Mouse (Mus musculus) kidney, postnatal 14 days (tissue): Measurements from ENCODE around the gene Gcg.

Experiments used
- DNase-seq: peaks from one replicate; pipeline ENCODE4 v3.0.0; 2022; ENCODE audit warnings: mixed read lengths

Gene Gcg

GRCm38 (mm10) chr2:62459241-62460174 lies 23.9 kb downstream of the Gcg start:
- DNase-seq: no peak

DNA sequence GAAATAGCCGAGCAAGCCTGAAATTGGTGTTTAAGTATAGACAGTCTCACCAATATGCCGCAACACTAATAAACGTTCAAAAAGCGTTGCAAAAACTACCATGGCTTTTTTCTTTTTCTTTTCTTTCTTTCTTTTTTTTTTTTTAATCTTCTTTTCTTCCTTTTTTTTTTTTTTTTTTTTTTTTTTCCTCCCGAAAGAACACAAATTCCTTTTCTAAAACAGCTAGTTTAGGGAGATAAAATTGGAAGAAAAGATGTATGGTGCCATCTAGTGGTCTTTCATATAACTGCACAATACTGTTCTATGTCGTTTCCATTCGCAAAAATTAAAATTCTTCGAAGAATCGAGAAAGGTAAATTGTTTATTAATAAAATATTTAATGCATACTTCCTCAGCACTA lies 25.4 kb downstream of the Gcg start:
- DNase-seq: no peak

DNA sequence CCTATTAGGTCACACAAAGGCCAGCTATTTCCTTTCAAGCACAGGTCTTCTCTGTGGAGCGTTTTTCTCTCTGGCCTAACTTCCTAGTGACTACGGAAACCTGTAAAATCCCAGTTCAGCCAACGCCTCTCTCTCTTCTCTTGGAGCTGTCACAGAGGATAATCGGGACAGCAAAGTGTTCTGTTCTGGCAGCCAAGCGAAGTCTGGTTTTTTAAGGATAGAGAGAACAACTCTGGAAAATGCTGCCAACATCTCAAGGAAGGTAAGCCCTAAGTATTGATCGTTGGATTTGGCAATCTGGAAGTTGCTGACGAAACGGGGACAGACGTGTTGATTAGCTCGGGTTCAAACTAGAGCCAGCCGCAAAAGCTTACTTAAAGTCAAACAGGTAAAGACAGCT lies 28.5 kb downstream of the Gcg start:
- no peak for DNase-seq

- DNase-seq: no peak
Observed at GRCm38 (mm10) chr2:62454033-62454432, 29.4 kb downstream of the Gcg start.

GRCm38 (mm10) chr2:62450364-62450763 lies 33.1 kb downstream of the Gcg start:
- no peak for DNase-seq

DNA sequence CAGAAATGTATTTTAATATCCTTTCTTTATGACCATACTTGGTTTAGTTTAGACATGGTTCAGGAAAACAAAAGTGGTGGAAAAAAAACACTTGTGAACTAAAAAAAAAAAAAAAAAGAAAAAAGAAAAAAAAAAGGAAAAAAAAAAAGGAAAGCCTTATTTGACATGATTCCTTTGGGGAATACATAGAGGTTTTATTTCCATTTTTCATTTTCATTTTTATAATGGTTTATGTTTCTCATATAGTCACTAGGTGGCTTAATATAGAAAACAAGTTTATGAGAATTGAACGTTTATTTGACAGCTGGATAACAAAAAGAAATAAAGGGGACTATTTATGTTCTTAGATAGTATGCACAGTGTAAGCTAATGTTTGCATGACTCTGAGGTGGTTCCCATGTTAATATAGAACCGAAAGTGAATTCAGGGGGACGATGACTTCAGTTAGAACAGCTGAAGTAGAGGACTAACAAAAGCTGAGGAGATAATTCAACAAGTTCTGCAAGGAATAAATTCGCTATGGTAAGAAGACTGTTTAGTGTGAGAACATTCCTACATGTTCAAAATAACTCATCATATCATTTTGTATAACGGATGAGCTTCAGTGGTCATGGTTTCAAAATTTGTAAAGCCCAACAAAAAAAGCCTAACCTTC lies 33.6 kb downstream of the Gcg start:
- DNase-seq: no peak

GRCm38 (mm10) chr2:62440802-62441544 lies 42.5 kb downstream of the Gcg start:
- peak; percentile 17 for DNase-seq

DNA sequence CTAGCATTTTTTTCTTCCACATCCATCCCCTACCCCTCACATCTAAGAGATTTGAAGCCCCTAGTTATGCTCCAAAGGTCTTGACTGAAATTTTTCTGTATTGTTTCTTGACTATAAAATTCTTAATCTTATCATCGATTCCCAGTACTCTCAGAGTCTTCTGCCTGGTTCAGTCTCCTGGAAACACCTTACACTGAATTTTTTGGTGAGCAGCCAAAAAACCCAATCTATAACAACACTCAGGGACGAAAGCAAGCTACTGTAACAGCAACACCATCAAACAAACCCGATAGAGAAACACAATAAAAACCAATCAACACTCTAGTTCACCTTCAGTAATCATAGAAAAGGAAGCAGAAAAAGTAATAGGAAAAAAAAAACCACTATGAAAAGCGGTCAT lies 43.4 kb downstream of the Gcg start:
- no peak for DNase-seq

- no peak for DNase-seq
Observed at GRCm38 (mm10) chr2:62431245-62431795, 52.1 kb downstream of the Gcg start.

- DNase-seq: no peak
Observed at GRCm38 (mm10) chr2:62425941-62426340, 57.5 kb downstream of the Gcg start.
